ENCODE assay signal across 10 mouse cellular contexts in the genomic region with DNA sequence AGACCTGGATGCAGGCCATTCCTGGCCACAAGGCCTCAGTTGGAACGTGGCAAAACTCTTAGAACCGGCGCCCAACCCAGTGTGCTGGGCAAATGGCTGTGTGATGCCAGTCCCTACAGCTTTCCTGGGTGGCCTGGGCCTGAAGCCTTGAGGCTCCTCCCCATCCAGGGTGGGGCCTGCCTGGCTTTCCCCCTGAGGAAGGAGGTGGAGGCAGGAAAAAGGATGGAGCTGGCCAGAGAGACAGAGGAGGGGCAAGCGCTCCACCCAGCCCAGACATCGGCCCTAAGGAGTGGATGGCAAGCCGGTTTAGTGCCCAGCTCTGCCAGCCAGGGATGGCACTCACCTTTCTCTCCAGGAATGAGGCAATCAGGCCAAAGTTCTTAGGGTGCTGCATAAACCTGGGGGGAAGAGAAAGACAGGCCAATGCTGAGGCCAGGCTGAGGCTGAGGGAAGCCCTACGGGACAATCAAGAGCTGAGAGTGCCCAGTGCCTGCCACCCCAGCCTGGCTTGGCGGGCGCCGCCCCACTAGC.
DNase-seq lines count a peak whose midpoint lies in the region; ATAC-seq and TF ChIP-seq lines count a peak whose summit lies in the region.
"Had no signal": no experiment of that assay in that cellular context is flagged by ENCODE, and none has a peak within 500 bp of the region (broad histone marks: within the 10 kb centered on the region; RNA-seq: fewer than 3 reads in every experiment).

No protein-coding gene starts in this region.

- peak; percentile 69 to 73 for DNase-seq in heart, adult 2 months
- no peak for DNase-seq in heart, postnatal 4 days
- DNase-seq in Patski (ENCODE audit: low read depth, low spot score) = no peak
- DNase-seq in gastrocnemius, postnatal 25 days = peak; percentile 62
- DNase-seq in urinary bladder, postnatal 25 days (ENCODE audit: low spot score) = peak; percentile 42
- DNase-seq in c-Kit-positive CD71-positive TER-119-positive erythroid progenitor cells, embryonic 14.5 days (ENCODE audit: low spot score) = no peak

- peaks cover 18% of the 10 kb centered on the region for H3K4me1 ChIP-seq in heart, adult 2 months (ENCODE audit: control insufficient read depth, insufficient read depth, low read length)
- H3K4me1 ChIP-seq in limb, embryonic 15.5 days = peaks cover 19% of the 10 kb centered on the region

- H3K4me3 ChIP-seq in heart, adult 2 months = no peak overlapping the region
- H3K4me3 ChIP-seq in limb, embryonic 15.5 days = no peak overlapping the region
- H3K4me3 ChIP-seq: erythroblast, embryonic 14.5 days; neural tube, embryonic 12.5 days had no signal

- ATAC-seq in Patski = peak; percentile 2
- no peak for ATAC-seq in limb, embryonic 15.5 days (ENCODE audit: insufficient number of reproducible peaks, low FRiP score, low TSS enrichment, low read depth)
- no peak for ATAC-seq in erythroid progenitor cell, adult 5-6 weeks (replicated peaks; ENCODE audit: low FRiP score, poor library complexity, severe bottlenecking)

- peaks cover 4% of the 10 kb centered on the region; the same call in 1 of the 2 replicates for H3K36me3 ChIP-seq in heart, adult 2 months (ENCODE audit: control insufficient read depth, insufficient read depth, low read length)
- peaks cover 94% of the 10 kb centered on the region for H3K36me3 ChIP-seq in limb, embryonic 15.5 days

- H3K9ac ChIP-seq in heart, adult 2 months (ENCODE audit: low read depth, low read length) = peak overlapping the region; percentile 40
- no peak overlapping the region for H3K9ac ChIP-seq in limb, embryonic 15.5 days
- H3K9ac ChIP-seq: neural tube, embryonic 12.5 days had no signal

- intact Hi-C loops in heart, adult 2 months (cut with DNase I) = loop anchor here (2.0 kb wide), 2 partner anchors 22 to 40 kb away; no protein-coding TSS in a partner anchor

- whole genome bisulfite sequencing in heart, adult 2 months = 37% methylated on average over 10 of the region's 10 CpGs
- WGBS in limb, embryonic 15.5 days = 79% methylated on average over 10 of the region's 10 CpGs

- POLR2A ChIA-PET in Patski (lab: Charles Lee) = interaction anchor here (1.0 to 1.3 kb wide), 3 partner anchors 8 to 60 kb away, joined by 3 to 6 read pairs (median 4); no protein-coding TSS in a partner anchor

- H3K79me2 ChIP-seq in heart, adult 2 months (replicated peaks; ENCODE audit: control insufficient read depth, insufficient read depth, low read length) = no peaks in the 10 kb centered on the region

- in situ Hi-C loops in Patski (cut with MboI; ENCODE audit: low pct_unique_long_range_greater_than_20kb) = no loop called here

- H3K4me2 ChIP-seq in limb, embryonic 15.5 days = no peak overlapping the region
- H3K4me2 ChIP-seq: neural tube, embryonic 12.5 days had no signal

- CTCF ChIA-PET in Patski (lab: Charles Lee) = interaction anchor here (0.9 to 4.3 kb wide), 6 partner anchors 10 to 188 kb away, joined by 3 to 20 read pairs (median 4); no protein-coding TSS in a partner anchor

- no peaks in the 10 kb centered on the region for H3K27me3 ChIP-seq in heart, adult 2 months (ENCODE audit: control insufficient read depth, insufficient read depth, low read length)
- no peaks in the 10 kb centered on the region for H3K27me3 ChIP-seq in Patski
- H3K27me3 ChIP-seq in limb, embryonic 15.5 days = no peaks in the 10 kb centered on the region
- H3K27me3 ChIP-seq: neural tube, embryonic 12.5 days had no signal

- H3K27ac ChIP-seq in heart, adult 2 months = peak overlapping the region; percentile 84
- peak overlapping the region; percentile 83 for H3K27ac ChIP-seq in limb, embryonic 15.5 days
- H3K27ac ChIP-seq: neural tube, embryonic 12.5 days had no signal

- no peak for TF ChIP-seq POLR2A in heart, adult 2 months (IDR thresholded peaks at IDR 0.05; ENCODE audit: insufficient read depth, low read depth, low read length)

- H3K9me3 ChIP-seq in limb, embryonic 15.5 days = no peaks in the 10 kb centered on the region
- H3K9me3 ChIP-seq: neural tube, embryonic 12.5 days had no signal

- no peak for TF ChIP-seq EP300 in heart, adult 2 months (IDR thresholded peaks at IDR 0.05; ENCODE audit: insufficient read depth, low read depth, low read length)

- no peak for TF ChIP-seq CTCF in heart, adult 2 months (IDR thresholded peaks at IDR 0.05)
- TF ChIP-seq CTCF in Patski (IDR thresholded peaks at IDR 0.05) = no peak

Comparison
In these comparisons a context has a peak if more than half of its experiments do, and no peak if none do; other contexts are left out.
1. DNase-seq: peak in heart, adult 2 months (2 of 2), gastrocnemius, postnatal 25 days (single experiment) and urinary bladder, postnatal 25 days (single experiment); none in heart, postnatal 4 days (single experiment), Patski (single experiment) and c-Kit-positive CD71-positive TER-119-positive erythroid progenitor cells, embryonic 14.5 days (single experiment).